Mouse (Mus musculus): ENCODE data around the gene Gm21411.

GRCm38 (mm10) chr4:146915196-146915595 is 5.8 kb upstream of the Gm21411 start:
- TF ChIP-seq POLR2A (IDR thresholded peaks at IDR 0.05; ENCODE audit: control insufficient read depth, extremely low read depth, insufficient read depth, low read length, poor library complexity) (no peak), CTCF (IDR thresholded peaks at IDR 0.05; ENCODE audit: borderline replicate concordance, control insufficient read depth, extremely low read depth, insufficient read depth, low read length, poor library complexity) (no peak)
